Mouse (Mus musculus) midbrain, embryonic 16.5 days (tissue): ENCODE data around the gene Nmnat2. TPM values are rescaled to one million over a fixed set of nuclear protein-coding genes. Genes with fewer than 3 reads are reported as not detected.

Source experiments
- ATAC-seq: fragments of 200-750 bp; cut with Nextera tagmentation; 2 replicates; pipeline ENCODE4 v1.8.0; 2017; ENCODE audit warnings: moderate TSS enrichment
- H3K27ac ChIP-seq: fragments of 300-500 bp; sonication (generic); 2 replicates; pipeline ENCODE4 v1.5.1; 2014; ENCODE audit warnings: mild to moderate bottlenecking, low read length, mixed read lengths
- H3K27me3 ChIP-seq: fragments of 300-500 bp; sonication (generic); 2 replicates; pipeline ENCODE4 v1.6.1; 2014; ENCODE audit warnings: low read depth, low read length, mixed read lengths; ENCODE audit not compliant: control insufficient read depth, insufficient read depth
- H3K36me3 ChIP-seq: fragments of 300-500 bp; sonication (generic); 2 replicates; pipeline ENCODE4 v1.6.1; 2014; ENCODE audit warnings: mild to moderate bottlenecking, low read length, moderate library complexity, mixed read lengths; ENCODE audit not compliant: control insufficient read depth, insufficient read depth
- H3K4me1 ChIP-seq: fragments of 300-500 bp; sonication (generic); 2 replicates; pipeline ENCODE4 v1.6.1; 2014; ENCODE audit warnings: mild to moderate bottlenecking, low read length, mixed read lengths; ENCODE audit not compliant: control insufficient read depth, insufficient read depth
- H3K4me2 ChIP-seq: fragments of 300-500 bp; sonication (generic); 2 replicates; pipeline ENCODE4 v1.6.1; 2014; ENCODE audit warnings: mild to moderate bottlenecking, low read length, mixed read lengths
- H3K4me3 ChIP-seq: fragments of 300-500 bp; sonication (generic); 2 replicates; pipeline ENCODE4 v1.5.1; 2014; ENCODE audit warnings: low read depth, mild to moderate bottlenecking, low read length, moderate library complexity, mixed read lengths
- H3K9ac ChIP-seq: fragments of 300-500 bp; sonication (generic); 2 replicates; pipeline ENCODE4 v1.6.1; 2014; ENCODE audit warnings: low read depth, low read length, mixed read lengths
- H3K9me3 ChIP-seq: fragments of 300-500 bp; sonication (generic); replicated peaks from 2 replicates; pipeline ENCODE4 v1.6.1; 2014; ENCODE audit warnings: mild to moderate bottlenecking, low read length, mixed read lengths; ENCODE audit not compliant: control insufficient read depth, poor library complexity, severe bottlenecking
- WGBS: fragments of 180-500 bp; shearing (Covaris S2); extraction: QIAGEN DNeasy Blood & Tissue Kit; methylation state at CpG from one replicate; pipeline ENCODE4 v1.1.7; 2014; 5-methylcytosine and 5-hydroxymethylcytosine counted together
- polyA plus RNA-seq: library from polyadenylated mRNA; unstranded; fragments of >200 nt; fragmentation: Nextera tagmentation; extraction: Ambion mirVana; gene quantifications from 2 replicates; pipeline ENCODE4 v1.2.1, GENCODE M21; 2015

Gene Nmnat2
- polyA plus RNA-seq, 1 experiment from 2014 or later, result 92.9 TPM

- Histone ChIP-seq H3K9ac (no peak overlapping the region), H3K9me3 (no peaks in the 10 kb centered on the region), H3K27me3 (no peaks in the 10 kb centered on the region; the same call in 1 of the 2 replicates), H3K4me3 (no peak overlapping the region), H3K4me2 (no peak overlapping the region), H3K27ac (no peak overlapping the region), H3K36me3 (peaks cover 2% of the 10 kb centered on the region; the same call in 1 of the 2 replicates), H3K4me1 (peaks cover 4% of the 10 kb centered on the region; the same call in 1 of the 2 replicates)
- ATAC-seq, result no peak
- 40% methylated on average over 6 of the region's 6 CpGs for WGBS
These were observed 140.5 kb downstream of the Nmnat2 start for GRCm38 (mm10) chr1:153095328-153095727.

DNA sequence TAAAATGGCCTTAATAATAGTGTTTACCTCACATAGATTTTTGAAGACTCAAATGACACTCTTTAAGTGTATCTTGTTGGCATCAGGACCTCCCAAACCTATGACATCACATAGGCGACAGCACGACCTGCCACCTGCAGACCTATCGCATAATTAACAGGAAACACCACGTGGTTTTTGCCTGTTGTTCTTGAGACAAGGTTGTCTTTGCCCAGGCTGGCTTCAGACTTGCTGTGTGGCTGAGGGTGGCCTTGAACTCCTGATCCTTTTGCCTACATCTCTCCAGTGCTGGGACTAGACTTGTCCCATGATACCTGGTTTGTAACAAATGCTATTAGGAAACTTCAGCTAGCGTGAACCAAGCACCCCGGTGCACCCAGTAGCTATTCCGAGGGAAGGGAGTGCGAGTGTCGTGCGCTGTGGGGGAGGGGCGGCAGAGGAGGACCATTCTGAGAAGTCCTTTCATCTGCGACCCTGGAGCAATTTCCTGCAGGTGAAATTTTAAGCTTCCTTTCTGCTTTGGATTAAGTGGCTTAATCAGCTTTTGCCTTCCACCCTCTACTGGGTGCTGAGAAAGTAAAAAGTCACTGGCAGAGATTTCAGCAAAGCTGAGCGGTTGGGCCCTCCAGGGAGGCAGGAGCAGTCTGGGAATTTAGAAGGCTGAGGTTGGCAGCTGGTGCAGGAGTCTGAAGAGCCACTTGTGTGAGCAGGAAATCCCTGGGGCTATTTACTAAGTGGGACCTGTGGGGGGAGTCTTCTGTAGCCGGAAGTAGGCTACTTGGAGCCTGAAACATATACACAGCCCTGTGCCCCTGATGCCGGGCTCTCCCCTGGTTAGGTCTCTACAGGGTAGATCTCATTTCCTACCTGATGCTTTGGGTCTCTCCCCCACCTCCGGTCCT lies 141.3 kb downstream of the Nmnat2 start:
- 0 out of 2 replicates have a peak, but pooled peaks have one; percentile 33 for ATAC-seq
- no peaks in the 10 kb centered on the region; the same call in 1 of the 2 replicates for H3K27me3 ChIP-seq
- no peak overlapping the region for H3K27ac ChIP-seq
- peaks cover 2% of the 10 kb centered on the region; the same call in 1 of the 2 replicates for H3K36me3 ChIP-seq
- H3K9me3 ChIP-seq, result no peaks in the 10 kb centered on the region
- WGBS, result 14% methylated on average over 16 of the region's 16 CpGs
- no peak overlapping the region for H3K9ac ChIP-seq
- H3K4me3 ChIP-seq, result no peak overlapping the region
- peaks cover 4% of the 10 kb centered on the region; the same call in 1 of the 2 replicates for H3K4me1 ChIP-seq
- H3K4me2 ChIP-seq, result no peak overlapping the region

- no peak overlapping the region for H3K4me3 ChIP-seq
- 93% methylated on average over 6 of the region's 6 CpGs for WGBS
- H3K4me1 ChIP-seq, result peaks cover 4% of the 10 kb centered on the region; the same call in 1 of the 2 replicates
- no peak overlapping the region for H3K27ac ChIP-seq
- no peak overlapping the region for H3K9ac ChIP-seq
- no peaks in the 10 kb centered on the region; the same call in 1 of the 2 replicates for H3K27me3 ChIP-seq
- no peaks in the 10 kb centered on the region for H3K9me3 ChIP-seq
- peaks cover 2% of the 10 kb centered on the region; the same call in 1 of the 2 replicates for H3K36me3 ChIP-seq
- no peak for ATAC-seq
- H3K4me2 ChIP-seq, result no peak overlapping the region
These were observed 142.4 kb downstream of the Nmnat2 start for GRCm38 (mm10) chr1:153097017-153097675.

- Histone ChIP-seq H3K9me3 (no peaks in the 10 kb centered on the region), H3K4me1 (peaks cover 4% of the 10 kb centered on the region; the same call in 1 of the 2 replicates), H3K4me2 (no peak overlapping the region), H3K36me3 (peaks cover 2% of the 10 kb centered on the region; the same call in 1 of the 2 replicates), H3K9ac (no peak overlapping the region), H3K27me3 (no peaks in the 10 kb centered on the region; the same call in 1 of the 2 replicates), H3K27ac (no peak overlapping the region), H3K4me3 (no peak overlapping the region)
- 35% methylated on average over 11 of the region's 11 CpGs for WGBS
- ATAC-seq, result no peak
These were observed 143.8 kb downstream of the Nmnat2 start for GRCm38 (mm10) chr1:153098586-153098985.

GRCm38 (mm10) chr1:153100912-153101311 lies 146.1 kb downstream of the Nmnat2 start:
- H3K9me3 ChIP-seq, result no peaks in the 10 kb centered on the region
- peaks cover 6% of the 10 kb centered on the region; the same call in 1 of the 2 replicates for H3K36me3 ChIP-seq
- H3K4me1 ChIP-seq, result peaks cover 4% of the 10 kb centered on the region; the same call in 1 of the 2 replicates
- no peak overlapping the region for H3K9ac ChIP-seq
- WGBS, result 56% methylated on average over 9 of the region's 9 CpGs
- no peak overlapping the region for H3K4me3 ChIP-seq
- H3K27ac ChIP-seq, result no peak overlapping the region
- ATAC-seq, result no peak
- H3K4me2 ChIP-seq, result no peak overlapping the region
- H3K27me3 ChIP-seq, result no peaks in the 10 kb centered on the region

DNA sequence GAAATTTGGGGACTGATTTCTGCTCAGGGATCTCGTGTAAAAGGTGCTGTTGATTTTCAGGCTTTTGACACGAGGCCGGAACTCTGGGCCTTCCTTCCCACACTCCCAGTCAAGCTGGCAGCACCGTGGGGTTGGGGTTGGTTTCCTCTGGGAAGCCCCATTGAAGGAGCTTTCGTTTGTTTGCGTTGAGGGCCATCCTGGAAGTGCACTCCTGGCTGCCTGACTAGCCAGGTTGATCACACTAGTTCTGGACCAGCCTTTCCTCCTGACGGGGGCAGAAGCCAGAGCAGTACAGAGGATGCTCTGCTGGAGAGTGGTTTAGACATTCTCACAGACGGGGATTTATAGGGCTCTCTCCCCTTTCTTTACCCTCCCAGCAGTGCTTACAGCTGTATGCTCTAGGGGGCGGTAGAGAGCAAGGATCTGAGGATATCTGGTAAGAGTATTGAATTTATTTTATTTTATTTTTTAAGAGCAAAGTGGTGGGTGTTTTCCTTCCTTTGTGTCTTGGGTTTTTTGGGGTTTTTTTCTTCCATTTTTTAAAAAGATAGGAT lies 146.6 kb downstream of the Nmnat2 start:
- no peak overlapping the region for H3K27ac ChIP-seq
- no peak overlapping the region for H3K9ac ChIP-seq
- WGBS, result 44% methylated on average over 9 of the region's 9 CpGs

DNA sequence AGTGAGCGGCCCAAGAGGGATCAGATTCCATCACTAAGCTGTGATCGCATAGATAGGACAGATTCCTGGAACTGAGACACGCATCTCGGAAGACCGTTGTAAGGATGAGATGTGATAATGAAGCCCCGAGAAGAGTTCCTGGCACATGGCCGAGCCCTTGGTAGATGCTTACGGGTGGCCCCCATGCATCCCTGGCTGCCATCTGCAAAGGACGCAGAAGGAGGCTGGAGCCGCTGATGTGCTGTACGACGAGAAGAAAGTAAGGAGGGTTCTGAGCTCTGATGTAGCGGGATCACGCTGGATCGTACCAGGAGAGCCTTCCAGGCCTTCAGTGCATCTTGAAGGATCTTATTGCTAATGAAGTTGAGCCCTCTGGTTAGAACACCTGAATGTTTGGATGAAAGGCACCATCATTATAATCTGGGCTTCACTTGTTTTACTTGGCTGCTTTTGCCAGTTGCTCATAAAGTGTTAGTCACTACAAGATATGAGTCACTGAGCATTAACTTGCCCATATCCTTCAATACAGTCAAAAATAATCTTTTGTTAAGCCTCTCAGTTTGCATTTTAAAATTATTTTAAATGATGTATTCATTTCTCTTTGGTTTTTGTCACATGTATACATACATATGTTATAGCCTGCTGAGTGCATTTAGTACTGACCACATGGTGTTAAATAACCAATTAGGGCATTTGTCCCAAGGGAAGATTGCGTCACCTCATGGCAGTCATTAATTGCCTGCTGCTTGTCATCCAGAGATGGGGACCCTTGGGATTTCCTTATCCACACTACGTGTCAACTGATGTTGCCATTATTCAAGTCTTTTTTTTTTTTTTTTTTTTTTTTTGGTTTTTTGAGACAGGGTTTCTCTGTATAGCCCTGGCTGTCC lies 147.7 kb downstream of the Nmnat2 start:
- no peak overlapping the region for H3K4me3 ChIP-seq
- no peaks in the 10 kb centered on the region for H3K9me3 ChIP-seq
- 91% methylated on average over 17 of the region's 17 CpGs for WGBS
- H3K27me3 ChIP-seq, result no peaks in the 10 kb centered on the region
- H3K4me1 ChIP-seq, result no peaks in the 10 kb centered on the region
- H3K9ac ChIP-seq, result no peak overlapping the region
- H3K36me3 ChIP-seq, result peaks cover 3% of the 10 kb centered on the region; the same call in 1 of the 2 replicates
- H3K27ac ChIP-seq, result no peak overlapping the region
- ATAC-seq, result no peak
- no peak overlapping the region for H3K4me2 ChIP-seq

More for the DNA sequence above, 146.6 kb downstream of the Nmnat2 start:
- H3K4me1 ChIP-seq, result no peaks in the 10 kb centered on the region
- no peak for ATAC-seq
- H3K4me2 ChIP-seq, result no peak overlapping the region
- no peaks in the 10 kb centered on the region for H3K9me3 ChIP-seq
- peaks cover 6% of the 10 kb centered on the region; the same call in 1 of the 2 replicates for H3K36me3 ChIP-seq
- no peaks in the 10 kb centered on the region for H3K27me3 ChIP-seq
- no peak overlapping the region for H3K4me3 ChIP-seq

DNA sequence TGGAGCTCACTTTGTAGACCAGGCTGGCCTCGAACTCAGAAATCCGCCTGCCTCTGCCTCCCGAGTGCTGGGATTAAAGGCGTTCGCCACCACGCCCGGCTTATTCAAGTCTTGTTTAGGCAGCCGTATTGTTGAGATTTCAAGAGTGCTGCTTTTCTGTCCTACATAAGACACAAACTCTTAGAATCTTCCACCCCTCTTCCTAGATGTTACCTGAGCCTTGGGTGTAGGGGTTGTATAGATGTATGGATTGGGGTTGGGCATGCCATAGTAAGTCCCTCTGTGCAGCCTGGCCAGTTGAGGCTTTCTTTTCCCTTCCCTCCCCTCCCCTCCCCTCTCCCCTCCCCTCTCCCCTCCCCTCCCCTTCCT lies 148.4 kb downstream of the Nmnat2 start:
- H3K4me2 ChIP-seq, result no peak overlapping the region
- 97% methylated on average over 8 of the region's 8 CpGs for WGBS
- ATAC-seq, result no peak
- H3K27me3 ChIP-seq, result no peaks in the 10 kb centered on the region
- H3K27ac ChIP-seq, result no peak overlapping the region
- H3K9me3 ChIP-seq, result no peaks in the 10 kb centered on the region
- H3K4me1 ChIP-seq, result no peaks in the 10 kb centered on the region
- H3K36me3 ChIP-seq, result peaks cover 3% of the 10 kb centered on the region; the same call in 1 of the 2 replicates
- H3K9ac ChIP-seq, result no peak overlapping the region
- H3K4me3 ChIP-seq, result no peak overlapping the region
